Mouse (Mus musculus) midbrain, postnatal 0 days (tissue): Measurements from ENCODE around the gene Mmd. TPM values are rescaled to one million over a fixed set of nuclear protein-coding genes. Genes with fewer than 3 reads are reported as not detected.

Experiments used
- ATAC-seq: fragments of 200-750 bp; cut with Nextera tagmentation; 2 replicates; pipeline ENCODE4 v1.8.0; 2017; ENCODE audit warnings: moderate number of reproducible peaks, mild to moderate bottlenecking, moderate TSS enrichment, moderate library complexity; ENCODE audit not compliant: low FRiP score
- DNase-seq: peaks from one replicate; pipeline ENCODE4 v3.0.0-alpha.2; 2015; ENCODE audit warnings: low spot score
- H3K27ac ChIP-seq: fragments of 300-500 bp; sonication (generic); 2 replicates; pipeline ENCODE4 v1.5.1; 2014; ENCODE audit warnings: low read depth, mild to moderate bottlenecking, low read length, mixed read lengths
- H3K27me3 ChIP-seq: fragments of 300-500 bp; sonication (generic); 2 replicates; pipeline ENCODE4 v1.6.1; 2014; ENCODE audit warnings: low read length, control low read depth, mixed read lengths; ENCODE audit not compliant: insufficient read depth
- H3K36me3 ChIP-seq: fragments of 300-500 bp; sonication (generic); 2 replicates; pipeline ENCODE4 v1.6.1; 2014; ENCODE audit warnings: low read length, control low read depth, mixed read lengths; ENCODE audit not compliant: insufficient read depth
- H3K4me1 ChIP-seq: fragments of 300-500 bp; sonication (generic); 2 replicates; pipeline ENCODE4 v1.6.1; 2014; ENCODE audit warnings: mild to moderate bottlenecking, control low read depth, antibody characterized with exemption, low read length, mixed read lengths; ENCODE audit not compliant: insufficient read depth
- H3K4me2 ChIP-seq: fragments of 300-500 bp; sonication (generic); 2 replicates; pipeline ENCODE4 v1.6.1; 2014; ENCODE audit warnings: low read depth, mild to moderate bottlenecking, low read length, mixed read lengths; ENCODE audit not compliant: poor library complexity, severe bottlenecking
- H3K4me3 ChIP-seq: fragments of 300-500 bp; sonication (generic); 2 replicates; pipeline ENCODE4 v1.5.1; 2014; ENCODE audit warnings: low read depth, mild to moderate bottlenecking, low read length, moderate library complexity
- H3K9ac ChIP-seq: fragments of 300-500 bp; sonication (generic); replicated peaks from 2 replicates; pipeline ENCODE4 v1.6.1; 2014; ENCODE audit warnings: mild to moderate bottlenecking, low read length, moderate library complexity, mixed read lengths; ENCODE audit not compliant: poor library complexity, severe bottlenecking
- H3K9me3 ChIP-seq: fragments of 300-500 bp; sonication (generic); 2 replicates; pipeline ENCODE4 v1.6.1; 2016; ENCODE audit warnings: low read length, control low read depth
- CTCF ChIP-seq: IDR thresholded peaks from 2 replicates; pipeline ENCODE4 v1.5.1; 2016; ENCODE audit warnings: antibody characterized with exemption, mild to moderate bottlenecking
- WGBS: fragments of 180-500 bp; shearing (Covaris S2); extraction: QIAGEN DNeasy Blood & Tissue Kit; methylation state at CpG from one replicate; pipeline ENCODE4 v1.1.7; 2014; 5-methylcytosine and 5-hydroxymethylcytosine counted together
- polyA plus RNA-seq: library from polyadenylated mRNA; unstranded; fragments of >200 nt; fragmentation: Nextera tagmentation; extraction: Ambion mirVana; gene quantifications from 2 replicates; pipeline ENCODE4 v1.2.1, GENCODE M21; 2015
- total RNA-seq: library from RNA; depleted of rRNA; stranded (reverse); fragments of >200 nt; gene quantifications from 2 replicates; pipeline ENCODE4 v1.2.3, GENCODE M21; 2014

Gene Mmd
- total and polyA plus RNA-seq, 2 experiments from 2014 or later = 130 to 223 TPM

- H3K27ac ChIP-seq = no peak overlapping the region
- H3K4me3 ChIP-seq = no peak overlapping the region
- no peak overlapping the region for H3K4me2 ChIP-seq
- no peaks in the 10 kb centered on the region for H3K27me3 ChIP-seq
- H3K4me1 ChIP-seq = 0 out of 2 replicates have a peak, but pooled peaks cover 7% of the 10 kb centered on the region
- TF ChIP-seq CTCF = no peak
- no peaks in the 10 kb centered on the region for H3K36me3 ChIP-seq
- no peak for ATAC-seq
- H3K9ac ChIP-seq = no peak overlapping the region
- WGBS = 91% methylated on average over 5 of the region's 5 CpGs
- DNase-seq = no peak
- H3K9me3 ChIP-seq = no peaks in the 10 kb centered on the region
Observed at GRCm38 (mm10) chr11:90235221-90235620, 14.0 kb upstream of the Mmd start.

- Histone ChIP-seq H3K9ac (no peak overlapping the region), H3K9me3 (no peaks in the 10 kb centered on the region), H3K4me2 (no peak overlapping the region), H3K4me3 (no peak overlapping the region), H3K4me1 (0 out of 2 replicates have a peak, but pooled peaks cover 2% of the 10 kb centered on the region), H3K36me3 (no peaks in the 10 kb centered on the region), H3K27ac (no peak overlapping the region), H3K27me3 (no peaks in the 10 kb centered on the region)
- ATAC-seq = no peak
- TF ChIP-seq CTCF = no peak
- no peak for DNase-seq
- WGBS = 41% methylated on average over 5 of the region's 5 CpGs
Observed at GRCm38 (mm10) chr11:90237616-90238015, 11.6 kb upstream of the Mmd start.

GRCm38 (mm10) chr11:90238657-90239056, 10.6 kb upstream of the Mmd start:
- no peaks in the 10 kb centered on the region for H3K36me3 ChIP-seq
- WGBS = 29% methylated on average over 2 of the region's 2 CpGs
- H3K27ac ChIP-seq = no peak overlapping the region
- no peaks in the 10 kb centered on the region for H3K27me3 ChIP-seq
- ATAC-seq (no peak), DNase-seq (no peak)
- no peak overlapping the region for H3K9ac ChIP-seq
- no peaks in the 10 kb centered on the region for H3K4me1 ChIP-seq
- no peaks in the 10 kb centered on the region for H3K9me3 ChIP-seq
- no peak overlapping the region for H3K4me3 ChIP-seq
- no peak overlapping the region for H3K4me2 ChIP-seq
- TF ChIP-seq CTCF = no peak

- 24% methylated on average over 6 of the region's 6 CpGs for WGBS
- H3K9ac ChIP-seq = no peak overlapping the region
- DNase-seq (no peak), ATAC-seq (no peak)
- TF ChIP-seq CTCF = no peak
- no peaks in the 10 kb centered on the region for H3K27me3 ChIP-seq
- H3K4me3 ChIP-seq = no peak overlapping the region
- no peak overlapping the region for H3K4me2 ChIP-seq
- H3K9me3 ChIP-seq = no peaks in the 10 kb centered on the region
- no peaks in the 10 kb centered on the region for H3K36me3 ChIP-seq
- H3K27ac ChIP-seq = no peak overlapping the region
- H3K4me1 ChIP-seq = no peaks in the 10 kb centered on the region
Observed at GRCm38 (mm10) chr11:90240652-90241330, 8.5 kb upstream of the Mmd start.

- H3K36me3 ChIP-seq = no peaks in the 10 kb centered on the region
- H3K4me1 ChIP-seq = no peaks in the 10 kb centered on the region
- no peaks in the 10 kb centered on the region for H3K9me3 ChIP-seq
- no peak overlapping the region for H3K27ac ChIP-seq
- WGBS = 95% methylated on average over 2 of the region's 2 CpGs
- H3K9ac ChIP-seq = no peak overlapping the region
- no peaks in the 10 kb centered on the region for H3K27me3 ChIP-seq
- no peak overlapping the region for H3K4me3 ChIP-seq
- DNase-seq (no peak), ATAC-seq (no peak)
- H3K4me2 ChIP-seq = no peak overlapping the region
- TF ChIP-seq CTCF = no peak
Observed at GRCm38 (mm10) chr11:90241874-90242273, 7.4 kb upstream of the Mmd start.

- DNase-seq = no peak
- H3K4me1 ChIP-seq = no peaks in the 10 kb centered on the region
- no peaks in the 10 kb centered on the region for H3K36me3 ChIP-seq
- H3K9ac ChIP-seq = no peak overlapping the region
- H3K9me3 ChIP-seq = no peaks in the 10 kb centered on the region
- ATAC-seq = no peak
- no peak overlapping the region for H3K4me2 ChIP-seq
- 88% methylated on average over 2 of the region's 2 CpGs for WGBS
- H3K27me3 ChIP-seq = no peaks in the 10 kb centered on the region
- TF ChIP-seq CTCF = no peak
- no peak overlapping the region for H3K27ac ChIP-seq
- H3K4me3 ChIP-seq = no peak overlapping the region
Observed at GRCm38 (mm10) chr11:90243300-90243699, 6.0 kb upstream of the Mmd start.
